Mouse (Mus musculus) ES-E14 (cell line): Measurements from ENCODE around the gene Wnt3a.

Experiments
- CHD2 ChIP-seq: IDR thresholded peaks from 2 replicates; pipeline ENCODE4 v1.6.1; 2014; ENCODE audit warnings: mild to moderate bottlenecking, low read depth, low read length, inconsistent platforms
- MAFK ChIP-seq: IDR thresholded peaks from 2 replicates; pipeline ENCODE4 v1.6.1; 2014; ENCODE audit warnings: mild to moderate bottlenecking, low read depth, low read length, inconsistent platforms; ENCODE audit not compliant: insufficient read depth
- ZNF384 ChIP-seq: IDR thresholded peaks from 2 replicates; pipeline ENCODE4 v1.6.1; 2012; ENCODE audit warnings: low read depth, low read length, inconsistent platforms

- no peak for TF ChIP-seq ZNF384
- TF ChIP-seq MAFK, result no peak
- TF ChIP-seq CHD2, result no peak
These were observed 13.7 kb downstream of the Wnt3a start for GRCm38 (mm10) chr11:59276877-59277276.
